Mouse (Mus musculus): Measurements from ENCODE around the gene Sema3f.
A peak's percentile ranks its signal among the peaks of the same experiment; 100 is the strongest.

Sema3f gene

DNA sequence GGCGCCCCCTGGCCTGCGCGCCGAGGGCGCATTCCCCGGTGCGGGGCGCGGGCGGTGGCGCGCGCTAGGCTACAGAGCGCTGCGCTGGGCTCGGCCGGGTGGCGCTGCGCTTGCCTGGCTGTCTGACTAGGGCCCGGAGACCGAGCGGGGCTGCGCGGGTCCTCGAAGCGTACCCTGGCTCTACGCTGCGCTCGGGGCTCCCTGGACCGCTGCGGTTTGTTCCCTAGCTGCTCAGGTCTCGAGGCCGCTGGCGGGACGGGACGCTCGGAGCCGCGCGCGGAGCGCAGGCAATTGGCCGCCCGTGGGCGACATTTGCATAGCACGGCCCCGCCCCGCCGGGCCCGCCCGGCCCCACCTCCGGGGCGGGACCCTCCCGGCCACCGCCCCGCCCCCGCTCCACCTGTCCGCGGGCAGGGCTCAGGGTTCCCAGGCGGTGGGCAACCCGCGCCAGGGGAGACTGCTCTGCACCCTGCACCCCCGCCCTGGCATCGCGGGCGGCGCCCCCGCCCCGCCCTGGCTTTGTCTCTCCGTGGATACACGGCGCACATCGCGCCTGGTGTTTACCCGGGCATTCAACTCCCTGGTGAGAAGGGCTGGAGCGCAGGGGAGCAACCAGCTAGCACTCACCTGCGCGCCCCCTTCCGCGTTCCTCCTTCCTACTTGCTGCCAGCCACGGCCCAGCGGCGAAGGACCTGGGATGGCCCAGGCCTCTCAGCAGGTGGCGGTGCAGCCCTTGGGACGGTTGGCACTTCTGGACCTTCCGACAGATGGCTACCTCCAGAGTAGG, at the start of gene Sema3f:
Gene Sema3f, minus strand, starts transcription at position 779 of the 787 bp plus-strand sequence.
- peak; percentile 80 for DNase-seq

GRCm38 (mm10) chr9:107759593-107759992, 49.3 kb upstream of the Sema3f start:
- no peak for DNase-seq

DNA sequence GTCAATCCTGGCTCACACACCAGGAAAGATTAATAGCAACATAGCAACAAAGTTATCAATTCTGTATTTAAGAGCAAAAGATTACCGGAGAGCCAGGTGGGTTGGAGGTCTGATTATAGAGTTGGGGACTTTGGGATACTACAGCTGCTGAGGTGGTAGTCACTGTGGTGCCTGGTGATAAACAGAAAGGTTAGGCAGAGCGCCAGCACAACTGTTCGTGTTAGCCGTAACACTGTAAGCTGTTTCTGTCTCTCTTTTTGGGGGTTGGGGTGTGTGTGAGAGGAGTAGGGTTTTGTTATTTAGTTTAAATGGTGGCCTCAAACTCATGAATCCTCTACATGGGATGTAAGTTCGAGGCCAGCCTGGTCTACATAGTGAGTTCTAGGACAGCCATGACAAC, 40.1 kb upstream of the Sema3f start:
- DNase-seq = no peak

GRCm38 (mm10) chr9:107748063-107748462, 37.8 kb upstream of the Sema3f start:
- DNase-seq = no peak

- DNase-seq = no peak
These were observed 37.0 kb upstream of the Sema3f start for GRCm38 (mm10) chr9:107747310-107747709.

GRCm38 (mm10) chr9:107746679-107747078, 36.4 kb upstream of the Sema3f start:
- no peak for DNase-seq

DNA sequence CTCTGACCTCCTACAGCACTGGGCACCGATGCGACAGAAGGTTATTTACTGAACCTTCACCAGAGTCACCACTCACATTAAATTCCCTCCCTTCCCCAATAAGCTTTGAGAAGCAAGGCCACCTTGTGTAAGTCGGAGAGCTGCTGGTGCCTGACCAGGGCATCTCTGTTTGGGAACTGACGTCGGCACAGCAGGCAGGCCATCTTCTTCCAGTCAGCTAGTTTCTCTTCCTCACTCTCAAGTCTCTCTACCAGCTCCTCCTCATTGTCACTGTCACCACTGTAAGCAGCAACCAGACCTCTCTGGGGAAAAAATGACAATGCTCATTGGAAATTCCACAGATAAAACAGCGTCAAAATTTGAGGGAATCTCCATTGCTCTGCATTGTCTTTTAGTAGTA, 33.8 kb upstream of the Sema3f start:
- no peak for DNase-seq

- no peak for DNase-seq
These were observed 28.5 kb upstream of the Sema3f start for GRCm38 (mm10) chr9:107738841-107739202.

GRCm38 (mm10) chr9:107738020-107738840, 28.0 kb upstream of the Sema3f start:
- peak; percentile 80 for DNase-seq

DNA sequence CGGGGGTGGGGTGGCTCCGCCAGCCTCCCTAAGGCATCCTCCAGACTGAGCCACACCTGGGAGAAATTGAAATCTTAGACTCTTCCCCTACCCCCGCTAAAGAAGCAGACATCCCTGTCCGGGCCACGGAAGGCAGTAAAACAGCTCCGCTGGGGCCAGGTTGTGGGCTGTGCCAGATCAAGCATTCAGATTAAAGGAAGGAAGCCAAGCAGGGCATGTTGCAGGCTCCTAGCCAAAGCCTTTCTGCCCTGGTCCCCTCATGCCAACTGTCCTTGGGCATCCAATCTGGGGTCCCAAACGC, 25.9 kb upstream of the Sema3f start:
- no peak for DNase-seq

DNA sequence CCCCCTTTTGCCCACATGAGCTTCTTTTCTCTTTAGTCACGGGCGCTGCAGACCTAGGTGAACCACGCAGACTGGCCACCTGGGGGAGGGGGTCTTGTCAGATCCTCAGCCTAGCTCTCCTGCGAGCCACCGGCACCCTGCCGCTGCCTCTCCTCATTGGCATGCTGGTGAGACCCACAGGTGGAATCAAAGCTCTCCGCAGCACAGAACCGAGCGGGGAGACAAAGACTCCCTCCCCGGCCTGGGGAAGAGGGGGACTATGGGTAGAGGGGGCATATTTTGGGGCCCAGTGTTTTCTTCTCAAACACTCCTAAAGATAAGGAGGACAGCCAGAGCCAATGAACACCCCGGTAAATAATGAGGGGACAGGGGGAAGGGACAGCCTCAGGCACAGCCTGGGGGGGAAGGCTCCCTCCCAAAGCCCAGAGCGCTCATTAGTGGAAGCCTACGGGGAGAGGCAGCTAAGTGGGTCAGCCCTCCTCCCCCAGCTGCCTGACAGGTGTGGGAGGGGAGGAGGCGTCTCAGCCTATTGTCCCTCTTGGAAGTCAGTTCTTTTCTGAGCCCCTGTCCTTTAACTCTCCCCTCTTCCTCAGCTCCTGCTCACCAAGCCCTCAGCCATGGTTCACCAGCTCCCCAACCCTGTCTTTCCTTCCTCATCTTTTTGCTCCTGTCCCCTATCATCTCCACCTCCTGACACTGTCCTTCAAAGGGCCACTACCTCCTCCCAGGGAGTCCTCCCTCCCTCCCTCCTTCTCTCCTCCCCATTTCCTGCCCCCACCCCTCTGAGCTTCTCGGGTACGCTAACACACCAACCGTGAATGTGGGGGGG, 25.3 kb upstream of the Sema3f start:
- DNase-seq = no peak

DNA sequence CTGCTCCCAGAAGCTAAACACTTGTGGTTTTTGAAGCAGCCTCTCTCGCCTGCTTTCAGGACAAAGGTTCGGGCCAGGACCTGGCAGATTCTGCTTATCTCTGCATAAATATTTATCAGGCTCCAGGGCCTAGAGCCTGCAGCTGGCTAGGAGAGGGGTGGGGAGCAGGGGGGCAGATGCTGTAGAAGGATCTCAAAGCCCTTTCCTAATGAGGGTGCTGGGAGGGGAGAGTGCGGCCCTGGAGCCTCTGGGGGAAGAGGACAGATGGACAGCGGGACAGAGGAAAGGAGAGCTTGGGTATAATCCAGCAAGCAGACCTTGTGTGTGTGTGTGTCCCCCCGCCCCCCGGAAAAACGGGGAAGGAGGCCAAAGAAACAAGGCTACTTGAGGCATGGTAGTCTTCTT, 24.3 kb upstream of the Sema3f start:
- DNase-seq = no peak

GRCm38 (mm10) chr9:107729709-107730108, 19.4 kb upstream of the Sema3f start:
- no peak for DNase-seq

- no peak for DNase-seq
These were observed 18.8 kb upstream of the Sema3f start for GRCm38 (mm10) chr9:107728919-107729670.

DNA sequence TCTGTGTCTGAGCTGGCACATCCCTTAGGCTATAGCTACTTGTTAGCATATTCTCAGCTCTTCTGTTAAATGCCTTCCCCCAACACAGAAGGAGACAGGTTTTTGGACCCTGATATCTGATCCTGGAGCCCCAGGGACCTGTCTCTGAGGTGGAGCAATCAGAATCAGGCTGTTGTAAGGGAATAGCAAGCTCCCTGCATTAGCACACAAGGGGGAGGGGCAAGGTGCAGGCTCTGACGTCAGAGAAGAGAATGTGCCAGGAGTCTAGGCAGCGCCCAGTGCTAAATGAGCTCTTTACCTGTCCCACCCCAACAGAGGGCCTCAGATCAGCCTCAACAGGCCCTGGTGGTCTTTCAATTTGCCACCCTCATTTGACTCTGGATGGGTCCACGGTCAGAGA, 16.8 kb upstream of the Sema3f start:
- DNase-seq = no peak

DNA sequence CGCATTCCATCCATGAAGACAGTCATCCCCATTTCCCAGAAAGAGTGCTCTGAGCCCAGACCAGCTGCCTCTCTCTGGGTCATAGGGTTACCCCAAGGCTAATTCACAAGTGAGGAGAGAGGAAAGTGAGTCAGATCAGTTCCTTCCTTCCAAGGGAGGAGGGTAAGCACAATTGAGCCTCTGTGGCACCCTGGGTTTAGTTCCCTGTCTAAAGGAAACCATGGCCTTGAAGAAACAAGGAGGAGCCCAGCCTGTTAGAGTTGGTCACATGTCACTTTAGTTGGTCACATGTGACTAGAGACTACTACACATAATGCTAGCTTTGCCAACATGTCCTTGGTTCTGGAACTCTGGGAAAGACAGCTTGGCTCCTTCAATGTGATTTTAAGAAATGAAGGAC, 14.5 kb upstream of the Sema3f start:
- DNase-seq = no peak

DNA sequence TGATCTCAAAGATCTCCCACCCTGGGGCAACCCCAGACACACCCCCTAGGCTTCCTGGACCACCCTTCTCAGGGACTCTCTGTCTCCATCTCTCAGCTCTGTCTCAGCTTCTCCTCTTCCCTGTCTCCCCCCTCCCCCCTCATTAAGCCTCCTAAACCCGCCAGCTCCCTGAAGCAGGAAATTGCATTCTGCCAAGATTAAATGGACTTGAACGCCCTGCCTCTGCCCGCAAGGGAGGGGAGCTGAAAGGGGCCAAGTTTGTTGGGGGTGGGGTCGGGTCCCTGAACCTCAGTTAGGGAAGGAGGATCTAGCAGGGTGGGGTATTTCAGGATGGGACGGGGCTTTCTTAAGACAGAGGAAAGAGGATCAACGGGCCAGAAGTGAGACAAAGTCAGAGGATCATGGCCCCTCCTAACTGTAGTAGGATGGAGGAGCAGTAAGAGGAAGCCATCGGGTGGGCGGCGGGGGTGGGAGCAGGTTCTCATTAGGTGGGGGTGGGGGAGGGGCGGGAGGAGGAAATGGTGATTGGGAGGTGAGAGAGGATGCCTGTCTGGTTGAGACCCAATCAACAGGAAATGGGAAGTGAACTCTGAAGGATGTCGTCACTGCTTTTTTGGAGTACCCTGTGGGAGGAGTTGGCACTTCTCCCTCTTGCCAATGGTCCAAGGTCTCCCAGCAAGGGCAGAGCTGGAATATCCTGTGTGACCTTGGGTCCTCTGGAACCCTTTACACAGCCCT, 13.7 kb upstream of the Sema3f start:
- DNase-seq = no peak

- DNase-seq = no peak
These were observed 13.0 kb upstream of the Sema3f start for GRCm38 (mm10) chr9:107723292-107723691.

DNA sequence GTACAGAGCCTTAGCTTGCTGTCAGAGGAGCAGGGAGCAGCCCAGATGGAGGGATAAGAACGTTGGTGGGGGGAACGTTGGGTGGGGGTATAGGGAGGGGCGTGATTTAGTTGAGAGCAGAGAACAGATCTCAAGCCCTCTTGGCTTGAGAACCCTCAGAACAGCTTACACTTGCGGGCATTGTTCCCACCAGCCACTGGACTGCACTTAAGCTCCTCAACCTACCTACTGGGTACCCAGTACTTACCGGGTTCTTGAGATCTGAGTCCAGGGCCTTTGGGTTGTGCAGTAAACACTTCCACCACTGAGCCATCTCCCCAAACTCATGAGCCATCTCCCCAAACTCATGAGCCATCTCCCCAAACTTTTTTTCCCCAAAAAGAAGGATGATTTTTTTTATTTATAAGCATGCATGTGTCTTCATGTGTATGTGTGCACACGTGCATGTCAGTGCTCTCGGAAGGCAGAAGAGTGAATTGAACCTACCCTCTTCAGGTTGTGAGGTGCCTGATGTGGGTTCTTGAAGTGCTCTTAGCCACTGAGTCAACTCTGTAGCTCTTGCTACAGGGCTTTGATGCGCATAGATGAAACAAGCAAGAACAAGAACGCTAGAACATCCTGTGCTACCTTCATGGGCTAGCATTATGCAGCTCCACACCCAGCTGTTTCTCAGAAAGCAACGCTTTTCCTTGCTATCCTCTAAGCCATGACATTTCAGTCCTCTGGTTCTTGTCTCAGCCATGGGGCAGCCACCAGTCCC, 8.7 kb upstream of the Sema3f start:
- DNase-seq = no peak

- DNase-seq = no peak
These were observed 6.7 kb upstream of the Sema3f start for GRCm38 (mm10) chr9:107716951-107717350.

DNA sequence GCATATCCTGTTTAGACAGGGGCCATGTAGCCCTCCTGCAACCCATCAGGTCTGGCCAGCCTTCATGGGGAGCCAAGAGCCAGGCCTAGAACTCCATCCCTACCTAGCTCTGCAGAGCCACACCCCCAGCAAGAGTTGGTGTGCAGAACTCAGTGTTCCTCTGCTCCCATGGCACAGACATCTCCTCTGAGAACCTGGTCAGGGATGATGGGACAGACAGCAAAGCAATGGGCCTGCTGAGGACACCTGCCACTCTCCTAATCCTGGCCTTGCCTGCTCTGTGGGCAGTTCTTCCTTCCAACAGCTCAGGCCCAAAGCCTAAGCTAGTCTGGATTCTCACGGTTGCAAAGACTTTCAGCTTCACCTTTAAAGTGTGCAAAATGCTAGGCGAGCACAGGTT, 5.4 kb upstream of the Sema3f start:
- DNase-seq = no peak

Measured in cerebellum, adult 11 months (tissue).